Mouse (Mus musculus): ENCODE measurements around the gene Kcns1.

- TF ChIP-seq CTCF (IDR thresholded peaks at IDR 0.05; ENCODE audit: low read depth): no peak
- TF ChIP-seq EP300 (IDR thresholded peaks at IDR 0.05; ENCODE audit: low read depth): no peak
These were observed 43.6 kb downstream of the Kcns1 start for GRCm38 (mm10) chr2:164127297-164127696.

All from liver, postnatal 0 days (tissue).